ENCODE assay signal across 17 mouse cellular contexts in genomic region chr2:76409526-76409925, GRCm38 (mm10). TPM values are rescaled to one million over a fixed set of nuclear protein-coding genes. Genes with fewer than 3 reads are reported as not detected.
"Had no signal": no experiment of that assay in that cellular context is flagged by ENCODE, and none has a peak within 500 bp of the region (broad histone marks: within the 10 kb centered on the region; RNA-seq: fewer than 3 reads in every experiment).

No protein-coding gene starts in this region.

- H3K4me2 ChIP-seq: liver, embryonic 11.5 days; liver, embryonic 15.5 days; lung, embryonic 15.5 days; neural tube, embryonic 13.5 days; stomach, embryonic 15.5 days had no signal

- DNase-seq: kidney, adult 18-20 months; kidney, postnatal 14 days; right cerebral cortex, postnatal 14 days; thymus, adult 2 months; thymus, postnatal 25 days had no signal

- ATAC-seq: midbrain, embryonic 16.5 days had no signal

- H3K27me3 ChIP-seq: stomach, embryonic 15.5 days had no signal

- H3K4me3 ChIP-seq: limb, embryonic 10.5 days; liver, embryonic 15.5 days; lung, embryonic 15.5 days; midbrain, embryonic 10.5 days; neural tube, embryonic 13.5 days; stomach, embryonic 15.5 days had no signal

- H3K9me3 ChIP-seq: limb, embryonic 10.5 days; liver, embryonic 15.5 days; lung, embryonic 15.5 days; midbrain, embryonic 10.5 days; neural tube, embryonic 13.5 days; stomach, embryonic 15.5 days had no signal

- H3K9ac ChIP-seq: liver, embryonic 15.5 days; lung, embryonic 15.5 days; neural tube, embryonic 13.5 days; stomach, embryonic 15.5 days had no signal

- H3K36me3 ChIP-seq: limb, embryonic 10.5 days; liver, embryonic 15.5 days; lung, embryonic 15.5 days; midbrain, embryonic 10.5 days; neural tube, embryonic 13.5 days; stomach, embryonic 15.5 days had no signal

- H3K27ac ChIP-seq: limb, embryonic 10.5 days; liver, embryonic 15.5 days; lung, embryonic 15.5 days; midbrain, embryonic 10.5 days; neural tube, embryonic 13.5 days; stomach, embryonic 15.5 days had no signal

RNA-seq across cellular contexts. Expression of gene Cyct, which starts 49.3 kb away (rescaled TPM):
- polyA plus RNA-seq: kidney, embryonic 14.5 days; large intestine, adult 2 months; limb, embryonic 10.5 days; liver, embryonic 15.5 days; lung, embryonic 15.5 days; midbrain, embryonic 10.5 days; neural tube, embryonic 13.5 days; spleen, adult 2 months; stomach, embryonic 15.5 days; thymus, adult 2 months; urinary bladder, adult 2 months had no signal
